Mouse (Mus musculus) E14TG2a.4 (cell line): ENCODE data around the gene Dapk1.

Experiments used
- CTCF ChIP-seq: conservative IDR thresholded peaks from 2 replicates; pipeline ENCODE4 v1.5.1; 2014; ENCODE audit warnings: low read length
- POU5F1 ChIP-seq: IDR thresholded peaks from 2 replicates; pipeline ENCODE4 v1.6.1; 2014; ENCODE audit warnings: low read length, borderline replicate concordance

GRCm38 (mm10) chr13:60686024-60686663 lies 84.4 kb downstream of the Dapk1 start:
- TF ChIP-seq CTCF: no peak
- TF ChIP-seq POU5F1: no peak
